Mouse (Mus musculus) stomach, postnatal 0 days (tissue): ENCODE results near the gene Cd302.

Experiments used
- CTCF ChIP-seq: IDR thresholded peaks from 2 replicates; pipeline ENCODE4 v1.5.1; 2016; ENCODE audit warnings: antibody characterized with exemption, low read depth, mild to moderate bottlenecking, moderate library complexity
- EP300 ChIP-seq: optimal IDR thresholded peaks from 2 replicates; pipeline ENCODE3; 2016; ENCODE audit warnings: antibody characterized with exemption

GRCm38 (mm10) chr2:60289451-60289850, 5.2 kb upstream of the Cd302 start:
- no peak for TF ChIP-seq EP300
- no peak for TF ChIP-seq CTCF
